Mouse (Mus musculus): ENCODE data around the gene Phf11c.

- no peak for TF ChIP-seq POLR2A (IDR thresholded peaks at IDR 0.05; ENCODE audit: extremely low read depth, insufficient read depth, low read length)
- TF ChIP-seq CTCF (IDR thresholded peaks at IDR 0.05; ENCODE audit: extremely low read depth, insufficient read depth, low read length), result no peak
Measured at GRCm38 (mm10) chr14:59365244-59365644, 29.9 kb downstream of the Phf11c start, which contains the start of gene Phf11d.

All from cortical plate, adult 2 months (tissue).